Mouse (Mus musculus): ENCODE measurements around the gene Rfx3.
A peak's percentile ranks its signal among the peaks of the same experiment; 100 is the strongest.

The Rfx3 gene

DNA sequence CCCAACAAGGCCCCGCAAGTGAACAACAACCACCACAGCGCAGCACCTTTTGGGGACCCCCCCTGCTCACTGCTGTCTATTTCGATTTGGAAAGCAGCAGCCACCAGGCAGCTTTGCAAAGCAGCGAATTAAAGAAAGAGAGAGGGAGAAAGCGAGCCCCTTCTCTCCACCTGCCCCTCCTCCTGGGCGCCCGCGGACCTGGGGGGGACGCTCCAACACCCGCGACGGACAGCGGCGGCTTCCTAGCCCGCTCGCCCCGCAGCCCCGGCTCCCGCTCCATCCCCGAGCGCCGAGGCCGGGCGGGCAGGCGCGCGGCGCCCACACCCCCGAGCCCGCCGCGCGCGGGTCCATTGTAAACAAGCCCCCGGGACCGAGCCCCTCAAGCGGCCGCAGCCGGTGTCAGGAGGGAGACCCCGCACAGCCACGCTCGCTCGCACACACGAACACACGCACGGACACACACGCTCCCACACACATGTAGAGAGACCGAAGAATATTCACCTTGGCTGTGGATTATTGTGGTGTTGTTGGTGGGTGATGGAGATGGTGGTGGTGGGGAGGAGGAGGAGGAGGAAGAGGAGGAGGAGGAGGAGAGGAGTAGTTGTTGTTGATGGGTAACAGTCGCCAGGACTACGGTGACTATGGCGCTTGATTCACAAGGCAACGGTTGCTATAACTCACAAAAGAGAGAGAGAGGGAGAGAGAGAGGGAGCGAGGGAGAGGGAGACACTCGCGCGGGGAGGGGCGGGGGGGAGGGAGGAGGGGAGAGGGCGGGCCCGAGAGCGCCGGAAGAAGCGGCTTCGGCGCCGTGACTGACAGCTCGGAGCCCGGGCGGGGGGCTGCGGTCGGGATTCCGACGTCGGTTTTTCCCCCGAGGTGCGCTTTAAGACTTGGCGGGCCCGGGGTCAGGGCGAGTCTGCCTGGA lies at the start of gene Rfx3:
Gene Rfx3 (minus strand): TSS at position 696 of the 925 bp plus-strand sequence.
- DNase-seq (ENCODE audit: low spot score in 2 of 2), result peak; percentile 18 to 26

- no peak for DNase-seq (ENCODE audit: low spot score in 2 of 2)
Observed at GRCm38 (mm10) chr19:28052058-28052457, 41.1 kb upstream of the Rfx3 start.

- DNase-seq (ENCODE audit: low spot score in 2 of 2), result no peak
Observed at GRCm38 (mm10) chr19:28051571-28051970, 40.6 kb upstream of the Rfx3 start.

GRCm38 (mm10) chr19:28049280-28049679 lies 38.3 kb upstream of the Rfx3 start:
- DNase-seq (ENCODE audit: low spot score in 2 of 2), result no peak

- DNase-seq (ENCODE audit: low spot score in 2 of 2), result no peak
Observed at GRCm38 (mm10) chr19:28046806-28047205, 35.8 kb upstream of the Rfx3 start.

GRCm38 (mm10) chr19:28044950-28045349 lies 34.0 kb upstream of the Rfx3 start:
- no peak for DNase-seq (ENCODE audit: low spot score in 2 of 2)

GRCm38 (mm10) chr19:28011718-28012499 lies 943 bp upstream of the Rfx3 start:
- DNase-seq (ENCODE audit: low spot score in 2 of 2), result peak; percentile 47 to 62

- peak; percentile 87 to 92 for DNase-seq (ENCODE audit: low spot score in 2 of 2)
Observed at GRCm38 (mm10) chr19:28011396-28011717, 391 bp upstream of the Rfx3 start.

- peak in 1 of 2 experiments; percentile 6 for DNase-seq (ENCODE audit: low spot score in 2 of 2)
Observed at GRCm38 (mm10) chr19:28009587-28010281, 1.2 kb downstream of the Rfx3 start.

- DNase-seq (ENCODE audit: low spot score in 2 of 2), result no peak
Observed at GRCm38 (mm10) chr19:28004190-28004589, 6.8 kb downstream of the Rfx3 start.

- no peak for DNase-seq (ENCODE audit: low spot score in 2 of 2)
Observed at GRCm38 (mm10) chr19:28003474-28003873, 7.5 kb downstream of the Rfx3 start.

- DNase-seq (ENCODE audit: low spot score in 2 of 2), result no peak
Observed at GRCm38 (mm10) chr19:28002708-28003107, 8.3 kb downstream of the Rfx3 start.

DNA sequence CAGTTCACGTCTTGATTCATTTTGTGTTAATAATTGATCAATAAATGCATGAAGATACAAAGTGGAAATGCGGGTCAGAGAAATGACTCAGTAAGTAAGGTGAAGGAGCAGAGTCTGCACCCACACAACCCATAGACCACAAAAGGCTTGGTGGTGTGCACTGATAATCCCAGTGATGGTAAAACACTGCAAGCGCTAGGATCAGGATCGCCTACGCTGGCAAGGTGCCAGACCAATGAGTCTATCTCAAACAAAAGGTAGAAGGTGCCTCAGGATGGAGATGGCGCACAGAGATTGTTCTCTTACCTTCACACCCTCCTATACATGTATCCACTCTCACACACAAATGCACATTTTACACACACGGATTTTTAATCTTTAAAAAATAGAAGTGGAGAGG lies 18.2 kb downstream of the Rfx3 start:
- no peak for DNase-seq (ENCODE audit: low spot score in 2 of 2)

- DNase-seq (ENCODE audit: low spot score in 2 of 2), result no peak
Observed at GRCm38 (mm10) chr19:27988746-27989145, 22.2 kb downstream of the Rfx3 start.

DNA sequence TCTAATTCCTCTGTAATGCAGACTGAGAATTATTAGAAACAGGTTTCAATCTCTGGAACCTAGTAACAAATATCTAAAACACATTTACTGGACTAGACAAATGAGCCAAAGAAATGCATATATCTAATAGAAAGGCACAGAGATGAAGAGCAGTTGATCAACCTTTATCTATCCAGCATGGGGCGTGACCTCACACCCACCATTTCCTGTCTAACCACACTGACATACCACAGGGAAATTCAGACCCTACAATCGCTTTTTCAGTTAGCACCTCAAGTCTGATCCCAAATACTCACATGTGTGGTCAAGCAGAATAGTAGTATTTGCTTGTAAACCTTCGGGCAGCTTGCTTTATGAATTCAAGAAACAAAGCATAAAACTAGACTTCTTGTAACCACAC lies 43.4 kb downstream of the Rfx3 start:
- no peak for DNase-seq (ENCODE audit: low spot score in 2 of 2)

GRCm38 (mm10) chr19:27961271-27961670 lies 49.7 kb downstream of the Rfx3 start:
- DNase-seq (ENCODE audit: low spot score in 2 of 2), result no peak

DNA sequence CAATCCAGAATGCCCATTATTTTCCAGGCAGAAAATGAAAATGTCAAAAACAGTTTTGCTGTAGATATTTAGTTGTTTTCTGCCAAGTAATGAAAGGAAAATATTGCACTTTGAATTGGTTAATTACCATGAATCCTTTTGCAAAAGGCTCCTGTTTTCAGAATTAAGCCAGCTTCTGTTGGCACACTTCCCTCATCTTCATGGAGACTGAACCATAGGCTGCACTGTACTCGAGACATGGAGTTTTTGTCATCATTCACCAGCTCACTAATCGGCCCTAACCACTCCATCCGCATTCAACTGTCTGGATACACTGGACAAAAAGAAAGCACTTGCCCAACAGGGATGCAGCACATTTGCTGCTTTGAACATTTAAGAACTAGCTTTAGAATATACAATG lies 75.5 kb downstream of the Rfx3 start:
- DNase-seq (ENCODE audit: low spot score in 2 of 2), result no peak

- no peak for DNase-seq (ENCODE audit: low spot score in 2 of 2)
Observed at GRCm38 (mm10) chr19:27931136-27931535, 79.8 kb downstream of the Rfx3 start.

DNA sequence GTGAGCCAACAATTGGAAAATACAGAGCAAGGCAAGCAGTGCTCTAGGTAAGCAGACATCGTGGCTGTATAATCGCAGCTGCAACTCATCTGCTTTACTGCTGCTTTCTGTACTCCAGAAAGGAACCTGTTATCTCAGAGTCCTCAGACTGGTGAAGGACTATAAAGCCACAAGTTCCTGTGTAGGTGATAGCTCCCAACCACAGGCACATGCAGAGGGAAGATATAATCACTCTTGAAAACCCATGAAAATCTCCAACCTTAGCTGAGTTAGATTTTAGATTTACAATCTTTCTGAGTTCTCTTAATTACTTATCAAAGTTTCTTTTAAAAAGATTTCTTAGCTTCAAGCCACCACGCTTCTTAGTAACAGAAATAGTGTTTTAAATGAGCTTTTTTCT lies 84.6 kb downstream of the Rfx3 start:
- DNase-seq (ENCODE audit: low spot score in 2 of 2), result no peak

DNA sequence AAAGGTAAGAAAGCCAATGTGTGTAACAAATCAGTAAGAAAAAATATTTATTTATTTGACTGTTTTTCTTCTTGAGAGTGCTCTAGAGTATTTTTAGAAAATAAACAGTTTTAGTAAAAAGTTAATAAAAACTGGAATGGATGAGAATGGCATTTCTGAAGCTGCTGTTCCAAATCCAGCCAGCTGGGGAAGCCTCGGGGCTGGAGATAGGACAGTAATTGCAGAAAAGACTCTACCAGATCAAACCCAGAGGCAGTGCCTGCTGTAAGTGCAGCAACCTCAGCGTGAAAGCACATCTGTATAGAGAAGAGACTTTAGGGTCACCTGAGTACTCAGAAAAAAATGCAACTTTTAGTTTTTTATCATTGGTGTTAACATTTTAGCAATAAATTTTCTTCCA lies 91.9 kb downstream of the Rfx3 start:
- no peak for DNase-seq (ENCODE audit: low spot score in 2 of 2)

DNA sequence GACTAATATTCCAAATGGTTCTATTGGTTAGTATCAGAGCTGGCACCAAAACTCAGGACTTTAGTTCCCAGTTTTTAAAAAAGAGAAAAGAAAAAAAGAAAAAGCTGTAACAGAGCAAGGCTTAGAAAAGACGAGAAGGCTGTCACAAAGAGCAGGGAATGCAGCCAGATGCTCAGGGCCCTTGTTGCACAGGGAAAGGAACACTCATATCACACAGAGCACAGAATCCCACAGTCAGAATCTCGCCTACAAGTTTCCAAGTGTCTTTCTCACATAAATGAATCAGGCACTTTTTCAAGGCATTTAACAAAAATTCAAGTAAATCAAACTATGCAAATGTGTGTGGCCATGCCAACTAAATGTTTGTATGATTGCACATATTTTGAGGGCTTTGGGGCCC lies 94.5 kb downstream of the Rfx3 start:
- DNase-seq (ENCODE audit: low spot score in 2 of 2), result no peak

- no peak for DNase-seq (ENCODE audit: low spot score in 2 of 2)
Observed at GRCm38 (mm10) chr19:27906976-27907375, 104.0 kb downstream of the Rfx3 start.

All from spleen, postnatal 14 days (tissue).